Mouse (Mus musculus): ENCODE measurements around the gene Neurog3.

The Neurog3 gene

DNA sequence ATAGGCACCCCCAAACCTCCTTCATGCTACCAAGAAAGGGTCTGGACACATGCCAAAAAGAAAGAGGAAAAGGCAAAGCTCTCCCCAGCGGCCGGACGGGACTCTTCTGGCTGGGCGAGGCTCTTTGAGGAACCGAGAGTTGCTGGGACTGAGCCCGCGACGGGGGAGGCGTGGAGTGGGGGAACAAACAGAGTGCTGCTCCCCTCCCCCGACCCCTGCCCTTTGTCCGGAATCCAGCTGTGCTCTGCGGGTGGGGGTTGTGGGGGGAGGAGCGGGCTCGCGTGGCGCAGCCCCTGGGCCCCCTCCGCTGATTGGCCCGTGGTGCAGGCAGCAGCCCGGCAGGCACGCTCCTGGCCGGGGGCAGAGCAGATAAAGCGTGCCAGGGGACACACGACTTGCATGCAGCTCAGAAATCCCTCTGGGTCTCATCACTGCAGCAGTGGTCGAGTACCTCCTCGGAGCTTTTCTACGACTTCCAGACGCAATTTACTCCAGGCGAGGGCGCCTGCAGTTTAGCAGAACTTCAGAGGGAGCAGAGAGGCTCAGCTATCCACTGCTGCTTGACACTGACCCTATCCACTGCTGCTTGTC lies at the start of gene Neurog3:
Neurog3 (plus strand) TSS at position 400 of the 591 bp plus-strand sequence.
- in situ Hi-C loops (cut with MseI, MboI): no loop called here

DNA sequence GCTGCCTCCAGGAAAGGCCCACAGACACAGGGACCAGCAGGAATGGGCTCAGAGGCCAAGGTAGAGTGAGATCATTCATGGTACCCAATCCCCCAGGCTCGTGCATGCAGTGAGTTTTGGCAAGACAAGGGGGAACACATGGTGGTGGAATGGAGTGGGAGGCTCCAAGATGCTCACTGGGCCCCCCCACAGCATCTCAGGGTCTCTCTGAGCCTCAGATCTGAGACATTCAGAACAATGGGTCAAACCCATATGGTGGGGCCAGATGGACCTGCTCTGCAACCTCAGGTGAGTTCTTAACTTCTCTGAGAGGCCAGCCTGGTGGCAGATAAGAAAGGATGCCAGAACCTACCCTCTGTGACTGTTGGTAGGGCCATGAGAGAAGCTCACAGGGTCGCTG lies 46.8 kb upstream of the Neurog3 start:
- in situ Hi-C loops (cut with MseI, MboI): no loop called here

DNA sequence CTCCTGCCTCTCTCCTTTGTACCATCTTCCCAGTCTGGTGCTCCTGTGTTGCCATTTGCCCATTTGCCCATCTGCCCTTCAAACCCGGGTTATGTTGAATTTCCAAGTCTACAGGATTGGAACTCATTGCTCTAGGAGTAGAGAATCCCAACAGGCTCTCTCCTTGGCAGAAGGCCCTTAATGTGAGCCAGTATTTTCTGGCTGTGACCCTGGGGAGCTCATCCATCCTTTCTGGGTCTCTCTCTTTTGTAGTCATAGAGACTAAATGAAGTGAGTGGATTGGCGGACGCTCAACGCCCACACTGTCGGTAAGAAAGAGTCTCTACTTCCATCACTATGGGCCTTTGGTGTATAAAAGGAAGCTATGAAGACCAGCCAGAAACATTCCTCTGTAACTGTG lies 46.1 kb upstream of the Neurog3 start:
- in situ Hi-C loops (cut with MseI, MboI): no loop called here

DNA sequence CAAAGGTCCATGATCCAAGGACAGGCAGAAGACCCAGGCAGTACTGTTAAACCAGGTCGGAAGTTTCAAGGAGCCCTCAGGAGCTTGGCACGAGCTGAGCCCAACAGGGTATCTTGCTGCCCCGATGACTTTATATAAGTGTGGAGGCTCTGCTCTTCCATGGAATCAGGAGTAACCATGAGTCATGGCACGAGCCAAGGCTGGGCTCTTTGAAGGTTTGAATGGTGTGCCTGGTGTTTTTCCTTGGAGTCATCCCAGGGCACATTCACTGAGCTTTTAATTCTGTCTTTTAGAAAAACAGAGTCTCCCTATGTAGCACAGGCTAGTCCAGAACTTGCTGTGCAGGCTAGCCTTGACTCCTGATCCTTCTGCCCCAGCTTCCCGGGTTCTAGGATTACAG lies 44.5 kb upstream of the Neurog3 start:
- in situ Hi-C loops (cut with MseI, MboI): no loop called here

DNA sequence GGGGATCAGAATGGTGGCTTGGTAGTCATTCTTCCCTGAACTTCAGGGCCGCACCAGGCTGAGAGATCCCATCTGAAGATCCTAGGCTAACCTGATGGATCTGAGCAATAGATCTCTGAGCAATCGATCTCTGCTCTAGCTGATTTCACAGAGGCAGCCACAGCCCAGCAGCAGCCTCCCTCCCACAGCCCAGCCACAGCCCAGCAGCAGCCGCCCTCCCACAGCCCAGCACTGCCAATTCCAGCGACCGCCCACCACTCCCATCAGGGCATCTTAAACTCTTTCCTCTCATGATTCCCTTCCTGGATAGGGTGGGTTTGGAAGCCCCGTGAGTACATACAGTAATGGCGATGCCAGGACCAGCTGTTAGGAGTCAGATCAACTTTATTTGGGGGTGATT lies 43.8 kb upstream of the Neurog3 start:
- in situ Hi-C loops (cut with MseI, MboI): no loop called here

DNA sequence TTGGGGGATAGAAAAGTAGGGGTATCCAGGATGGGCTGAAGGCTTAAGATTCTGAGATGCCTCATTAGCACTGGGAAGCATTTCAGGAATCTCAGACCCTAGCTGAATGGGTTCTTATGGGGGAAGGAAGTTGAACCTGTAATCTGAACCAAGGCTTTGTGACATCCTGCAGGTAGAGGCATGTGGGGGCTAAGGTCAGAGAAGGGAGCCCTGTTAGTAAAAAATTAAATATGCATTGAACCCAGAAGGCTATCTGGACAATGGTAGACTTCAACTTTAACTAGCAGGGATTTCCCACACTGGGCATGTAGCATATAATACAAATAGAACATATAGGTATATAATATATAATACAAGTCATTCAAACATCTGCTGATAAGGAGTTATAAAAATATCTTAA lies 43.4 kb upstream of the Neurog3 start:
- in situ Hi-C loops (cut with MseI, MboI): no loop called here

DNA sequence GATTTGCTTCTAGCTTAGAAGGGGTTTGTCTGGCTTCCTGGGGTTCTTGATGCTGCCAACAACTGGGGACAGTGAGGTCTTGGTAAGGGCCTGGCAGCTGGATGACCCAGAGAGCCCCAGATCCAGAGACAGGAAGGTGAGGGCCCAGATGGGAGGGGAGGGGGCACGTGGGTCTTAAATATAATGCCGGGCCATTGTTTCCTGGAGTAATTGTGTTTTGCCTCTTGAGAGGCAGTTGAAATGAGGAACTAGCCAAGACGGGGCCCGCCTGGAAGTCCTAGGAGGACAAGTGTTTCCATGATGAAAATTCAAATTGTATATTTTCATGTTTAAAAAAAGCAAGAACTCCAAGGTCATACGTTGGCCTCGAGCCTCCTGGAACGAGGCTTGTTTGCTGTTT lies 39.0 kb upstream of the Neurog3 start:
- in situ Hi-C loops (cut with MseI, MboI): no loop called here

DNA sequence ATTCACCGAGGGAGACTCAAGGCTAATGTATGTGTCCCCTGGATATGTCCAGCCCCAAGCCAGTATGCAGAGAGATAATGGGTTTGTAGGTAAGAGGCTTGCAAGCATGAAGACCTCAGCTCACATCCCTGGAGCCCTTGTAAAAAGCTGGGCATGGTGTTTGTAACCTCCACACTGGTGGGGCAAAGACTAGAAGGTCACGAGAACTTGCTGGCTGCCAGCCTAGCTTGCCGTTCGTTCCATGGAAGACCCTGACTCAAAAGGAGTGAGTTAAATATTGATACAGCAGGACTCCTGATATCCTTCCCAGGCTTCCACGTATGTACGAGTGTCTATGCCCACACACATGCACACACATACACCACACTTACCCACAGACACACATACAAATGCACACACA lies 38.5 kb upstream of the Neurog3 start:
- in situ Hi-C loops (cut with MseI, MboI): no loop called here

DNA sequence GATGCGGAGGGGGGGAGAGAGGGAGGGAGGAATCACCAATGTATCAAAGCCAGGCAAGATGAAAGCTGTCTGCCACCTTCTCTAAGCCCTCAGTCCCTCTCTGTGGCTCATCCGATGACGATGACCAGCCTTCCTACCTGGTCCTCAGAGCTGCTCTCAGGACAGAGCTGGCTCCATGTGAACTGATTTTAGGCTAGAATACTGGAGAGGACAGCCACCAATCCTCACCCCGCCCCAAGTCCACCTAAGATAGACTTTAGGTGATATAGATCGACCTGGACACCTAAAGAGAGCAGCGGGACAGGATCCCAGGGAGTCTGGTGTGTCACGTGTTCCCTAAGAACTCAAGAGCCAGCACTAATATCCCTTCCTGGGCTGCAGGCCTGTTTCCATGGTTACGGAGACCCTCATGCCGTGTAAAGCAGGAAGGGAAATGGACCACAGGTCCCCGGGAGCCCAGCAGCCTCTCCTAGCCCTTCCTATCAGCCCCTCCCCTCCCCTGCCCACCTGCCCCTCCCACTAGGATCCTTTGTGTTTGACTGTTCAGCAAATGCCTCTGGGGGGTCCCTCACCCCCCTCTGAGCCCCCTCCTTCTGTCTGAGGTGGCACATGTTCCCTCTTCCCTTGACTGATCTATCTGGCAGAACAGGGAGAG lies 33.0 kb upstream of the Neurog3 start:
- in situ Hi-C loops (cut with MseI, MboI): loop anchor here (5.0 kb wide), 3 partner anchors 43 to 118 kb away; no protein-coding TSS in a partner anchor

DNA sequence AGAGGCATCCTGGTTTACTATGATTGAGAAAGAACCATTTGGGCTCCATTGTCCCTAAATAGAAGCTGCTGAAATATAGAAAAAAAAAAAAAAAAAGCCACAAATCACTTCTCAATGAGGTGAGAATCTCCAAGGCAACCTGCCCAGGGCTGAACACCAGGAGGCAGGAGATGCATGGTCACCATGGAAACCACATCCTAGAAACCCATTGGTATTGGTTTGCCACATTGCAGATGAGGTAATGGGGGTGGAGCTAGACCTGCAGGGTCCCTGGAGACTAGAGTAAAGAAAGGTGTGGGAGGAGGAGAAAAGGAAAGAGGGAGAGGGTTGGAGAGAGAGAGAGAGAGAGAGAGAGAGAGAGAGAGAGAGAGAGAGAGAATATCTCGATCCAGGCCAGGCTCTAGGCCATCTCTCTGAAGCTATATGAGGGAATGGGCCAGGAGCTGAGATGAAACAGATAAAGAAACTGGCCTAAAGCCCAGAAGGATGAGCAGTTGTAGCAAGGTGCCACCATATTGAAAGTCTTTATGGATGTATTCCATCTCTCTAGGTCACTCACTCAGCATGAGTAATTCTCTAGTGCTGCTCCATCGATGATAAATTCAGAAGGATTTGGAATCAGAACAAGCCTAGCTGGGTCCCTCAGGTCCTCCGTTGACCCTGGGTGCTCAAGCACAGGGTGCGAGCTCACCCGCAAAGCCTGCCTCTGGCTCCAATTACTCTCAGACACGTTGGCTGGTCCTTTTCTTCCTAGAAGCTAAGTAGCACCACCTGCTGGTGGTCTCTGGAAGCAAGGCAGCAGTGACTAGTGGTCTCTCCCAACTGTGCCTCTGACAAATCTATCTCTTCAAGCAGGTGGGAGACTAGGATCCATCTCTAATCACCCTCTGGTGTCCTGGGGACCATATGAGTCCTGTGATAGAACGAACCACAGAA lies 31.1 kb upstream of the Neurog3 start:
- in situ Hi-C loops (cut with MseI, MboI): loop anchor here (5.0 kb wide), 3 partner anchors 44 to 119 kb away; no protein-coding TSS in a partner anchor

DNA sequence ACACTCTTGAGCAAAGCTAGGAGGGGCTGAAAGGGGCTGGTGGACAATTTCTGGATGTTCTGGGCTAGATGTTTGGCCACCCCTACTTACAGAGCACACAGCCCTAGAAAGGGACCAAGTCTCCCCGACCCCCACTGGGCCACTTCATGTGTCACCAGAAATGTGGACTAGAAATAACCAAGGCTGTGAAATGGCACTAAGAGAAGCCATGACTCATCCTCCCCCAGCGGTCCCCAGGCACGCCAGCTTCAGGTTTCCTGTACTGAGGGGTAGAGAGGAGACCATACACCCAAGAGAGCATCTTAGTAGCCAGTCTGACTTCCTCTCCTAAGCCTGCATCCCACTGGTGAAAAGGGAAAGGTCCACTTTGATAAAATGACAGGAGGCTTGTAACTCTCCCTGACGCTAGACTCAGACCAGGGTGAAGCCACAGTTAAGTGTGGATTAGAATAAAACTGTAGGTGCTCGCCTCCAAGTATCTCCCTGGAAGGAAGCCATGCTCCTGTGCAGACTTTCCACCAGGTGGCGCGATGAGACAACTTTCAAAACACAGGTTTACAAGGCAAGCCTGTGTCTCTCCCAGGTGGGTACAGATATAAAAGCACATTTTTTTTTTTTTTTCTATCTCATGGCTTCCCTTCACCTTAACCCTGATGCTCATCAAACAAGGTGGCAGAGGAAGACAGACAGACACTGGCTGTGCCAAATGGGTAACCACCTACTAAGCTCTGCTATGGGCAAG lies 27.9 kb upstream of the Neurog3 start:
- in situ Hi-C loops (cut with MseI, MboI): loop anchor here (5.0 kb wide), 4 partner anchors 48 to 137 kb away; no protein-coding TSS in a partner anchor

DNA sequence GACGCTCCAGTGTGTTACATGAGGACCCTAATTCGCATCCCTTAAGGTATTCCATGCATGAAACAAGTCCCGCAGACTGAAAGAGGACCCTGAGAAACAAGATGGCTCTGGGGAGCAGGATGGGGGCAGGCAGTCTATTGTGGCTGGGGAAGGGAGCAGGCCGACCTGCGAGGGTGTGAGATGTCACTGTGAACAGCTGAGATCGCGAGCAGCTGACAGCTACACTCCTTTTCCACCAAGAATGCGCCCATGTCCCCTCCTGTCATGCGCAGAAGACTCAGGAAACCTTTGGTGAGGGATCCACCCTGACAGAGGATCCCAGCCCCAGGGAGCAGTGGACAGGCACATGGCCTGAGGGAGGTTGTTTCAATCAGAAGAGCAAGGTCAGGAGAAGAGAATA lies 25.8 kb upstream of the Neurog3 start:
- in situ Hi-C loops (cut with MseI, MboI): loop anchor here (5.0 kb wide), 2 partner anchors 75 to 135 kb away; no protein-coding TSS in a partner anchor

DNA sequence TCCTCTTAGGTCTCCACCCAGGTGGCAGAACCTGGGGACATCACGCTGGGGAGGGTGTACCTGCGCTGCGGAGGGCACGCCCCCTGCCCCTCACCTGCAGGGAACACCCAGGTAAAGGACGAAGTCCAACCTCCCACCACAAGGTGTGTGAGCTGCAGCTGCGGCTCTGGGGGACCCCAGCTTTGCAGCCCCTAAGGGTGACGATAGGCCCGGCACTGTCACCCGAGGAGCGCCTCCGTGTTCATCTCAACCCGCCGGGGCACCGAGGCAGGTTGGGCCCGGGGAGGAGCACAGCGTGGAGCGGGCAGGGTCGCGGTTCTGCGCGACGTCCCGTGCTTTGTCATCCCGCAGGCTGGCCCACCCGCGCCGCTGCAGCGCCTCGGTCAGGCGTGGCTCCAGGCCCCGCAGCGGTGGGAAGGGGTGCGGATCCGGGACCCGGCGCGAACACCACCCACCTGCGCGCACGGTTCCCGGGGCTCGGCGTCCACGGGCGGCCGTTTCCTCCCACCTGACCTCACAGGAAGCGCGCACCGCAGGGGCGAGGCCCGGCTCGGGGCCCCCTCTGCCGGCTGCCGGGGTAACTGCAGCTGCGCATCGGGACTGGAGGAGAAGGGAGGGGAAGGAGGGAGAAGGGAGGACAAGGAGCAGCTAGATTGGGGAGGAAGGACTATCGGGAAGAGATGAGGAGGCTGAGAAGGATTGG lies 22.2 kb upstream of the Neurog3 start:
- in situ Hi-C loops (cut with MseI, MboI): loop anchor here in 1 of 2 experiments (5.0 kb wide), 1 partner anchor 132 kb away; no protein-coding TSS in a partner anchor

DNA sequence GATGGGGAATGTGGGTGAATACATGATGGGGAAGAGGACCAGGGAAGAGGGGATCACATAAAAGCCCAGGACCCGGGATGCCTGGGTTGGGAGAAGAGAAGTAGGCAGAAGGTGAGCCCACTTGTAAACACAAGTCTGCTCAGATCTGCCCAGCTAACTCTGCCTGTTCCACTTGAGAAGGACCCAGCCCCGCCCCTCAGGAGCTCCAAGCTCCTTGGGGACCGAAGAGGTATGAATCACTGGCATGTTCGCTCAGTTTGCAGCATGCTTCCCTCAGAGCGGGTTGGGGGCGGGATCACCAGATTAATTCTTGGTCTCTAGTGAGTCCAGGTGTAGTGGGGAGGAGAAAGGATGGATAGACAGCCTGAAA lies 21.7 kb upstream of the Neurog3 start:
- in situ Hi-C loops (cut with MseI, MboI): loop anchor here in 1 of 2 experiments (5.0 kb wide), 1 partner anchor 131 kb away; no protein-coding TSS in a partner anchor

DNA sequence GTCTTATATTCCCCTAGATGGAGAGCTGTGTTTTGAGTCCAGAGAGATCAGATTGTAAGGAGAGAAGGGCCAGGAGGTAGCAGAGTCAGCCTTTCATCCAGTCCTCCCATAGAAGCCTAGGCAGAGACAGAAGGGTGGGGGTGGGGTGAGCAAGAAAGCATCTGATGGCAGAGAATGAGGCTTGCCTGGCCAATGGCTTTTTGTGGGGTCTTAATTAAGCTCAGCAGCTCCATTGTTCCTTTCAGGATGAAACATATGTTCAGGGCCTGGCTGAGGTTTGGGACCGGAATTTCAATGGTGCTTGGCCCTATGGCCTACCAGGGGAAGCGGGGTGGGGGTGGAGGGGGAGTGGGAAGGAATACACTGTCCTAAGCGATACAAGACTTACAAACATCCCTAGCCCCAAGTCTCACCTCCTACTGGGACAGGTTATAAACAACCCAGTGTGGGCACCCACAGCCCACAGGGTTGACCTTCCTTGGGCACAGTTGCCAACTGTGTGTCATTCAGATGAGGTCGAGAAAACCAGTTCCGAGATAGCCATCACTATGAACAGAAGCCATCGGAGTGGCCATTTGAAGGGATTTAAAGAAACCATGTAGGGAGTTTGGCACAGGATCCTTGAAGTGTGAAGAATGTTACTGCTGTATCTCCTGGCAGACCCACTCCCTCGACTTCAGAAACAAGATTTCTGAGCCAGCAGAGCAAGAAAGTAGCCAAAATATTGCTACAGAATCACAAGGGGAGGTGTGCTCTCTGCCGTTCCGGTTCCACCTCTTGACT lies 18.8 kb upstream of the Neurog3 start:
- in situ Hi-C loops (cut with MseI, MboI): loop anchor here in 1 of 2 experiments (5.0 kb wide), 1 partner anchor 128 kb away; no protein-coding TSS in a partner anchor

DNA sequence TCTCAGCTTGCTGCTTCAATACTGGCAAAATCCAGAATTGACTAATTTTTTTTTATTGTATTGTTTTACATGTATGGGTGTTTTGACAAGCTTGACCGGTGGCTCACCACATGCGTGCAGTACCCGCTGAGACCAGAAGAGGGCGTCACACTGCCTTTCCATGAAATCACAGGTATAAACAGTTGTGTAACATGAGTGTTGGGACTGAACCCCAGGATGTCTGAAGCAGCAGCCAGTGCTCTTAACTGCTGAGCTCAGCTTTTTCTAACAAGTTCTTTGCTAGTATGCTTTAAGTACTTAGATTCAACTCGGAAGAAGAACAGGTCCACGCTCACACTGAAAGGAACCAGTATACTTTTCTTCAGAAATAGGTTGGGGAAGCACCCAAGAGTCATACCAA lies 5.8 kb upstream of the Neurog3 start:
- in situ Hi-C loops (cut with MseI, MboI): no loop called here

DNA sequence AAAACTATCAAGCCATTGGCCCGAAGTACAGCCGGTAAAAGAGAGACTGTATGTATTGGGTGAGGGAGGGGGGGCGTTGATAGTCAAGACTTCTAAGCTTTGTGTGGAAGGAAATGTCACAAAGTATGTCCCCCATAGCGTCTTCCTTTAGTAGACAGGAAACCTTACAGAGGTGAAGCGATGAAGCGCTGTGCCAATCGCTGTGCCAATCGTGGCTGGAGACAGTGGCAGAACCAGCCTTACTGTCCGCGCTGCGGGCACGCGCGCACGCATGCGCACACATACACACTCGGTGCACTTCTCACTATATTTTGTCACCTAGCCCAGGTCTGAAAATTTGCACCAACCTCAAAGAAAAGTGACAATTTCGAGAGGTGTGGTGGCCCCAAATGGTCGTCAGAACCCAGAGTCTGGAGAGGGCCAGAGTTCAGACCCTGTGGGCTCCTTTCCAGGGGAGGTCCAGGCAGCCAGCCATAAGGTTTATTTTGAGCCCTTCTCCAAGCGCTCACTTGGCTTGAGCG lies 5.1 kb upstream of the Neurog3 start:
- in situ Hi-C loops (cut with MseI, MboI): no loop called here

DNA sequence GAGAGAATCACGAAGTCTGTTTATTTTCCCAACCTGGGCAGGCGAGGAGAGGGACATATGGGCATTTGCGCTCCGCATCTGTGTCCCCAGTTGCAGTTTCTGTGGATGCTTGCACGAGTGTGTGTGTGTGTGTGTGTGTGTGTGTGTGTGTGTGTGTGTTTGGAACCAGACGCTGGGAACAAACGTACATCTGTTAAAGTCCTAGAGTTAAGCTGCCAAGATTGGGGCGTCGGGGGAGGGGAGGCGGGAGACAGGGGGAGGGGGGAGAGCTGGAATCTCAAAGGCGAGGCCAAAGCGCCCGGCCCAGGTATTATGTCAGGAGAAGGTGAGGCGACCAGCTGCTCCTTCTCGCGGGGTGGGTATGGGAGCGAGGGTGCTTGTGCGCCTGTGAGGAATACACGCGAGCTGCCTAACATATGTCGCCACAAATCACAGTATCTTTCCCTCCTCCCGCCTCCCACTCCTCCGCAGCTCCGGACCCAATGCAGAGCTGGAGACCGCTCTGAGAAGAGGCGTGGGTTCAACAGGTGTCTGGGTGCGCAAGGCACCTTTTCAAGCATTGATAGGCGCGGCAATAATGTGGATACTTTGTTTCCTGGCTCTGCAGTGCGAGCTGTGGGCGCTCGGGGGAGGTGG lies 4.5 kb upstream of the Neurog3 start:
- in situ Hi-C loops (cut with MseI, MboI): no loop called here

All from mouse trophoblast stem cell (cell line).